Mouse (Mus musculus) right cerebral cortex, postnatal 10 days (tissue): ENCODE results near the gene Pou2f3.

Experiments used
- DNase-seq, 2 experiments: peaks; one replicate each; pipeline ENCODE4 v3.0.0; 2021; ENCODE audit warnings: low spot score in 2 of 2

Pou2f3 gene

DNA sequence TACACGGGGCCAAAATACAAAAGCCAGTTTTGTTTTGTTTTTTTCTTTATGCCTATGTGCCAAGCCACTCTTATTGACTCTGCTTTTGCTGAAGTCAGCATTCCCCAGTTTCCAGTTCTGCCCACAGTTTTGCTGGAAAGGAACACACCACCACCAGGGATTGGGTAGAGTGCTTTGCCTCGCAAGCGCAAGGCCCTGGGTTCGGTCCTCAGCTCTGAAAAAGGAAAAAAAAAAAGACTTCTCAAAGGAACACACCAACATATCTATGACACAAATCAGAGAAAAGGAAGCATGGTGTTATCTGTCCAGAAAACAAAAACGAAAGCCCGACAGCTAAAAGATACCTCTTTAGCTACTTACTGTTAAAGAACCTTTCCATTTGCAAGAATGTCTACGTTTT lies 101.0 kb downstream of the Pou2f3 start:
- DNase-seq, result no peak

GRCm38 (mm10) chr9:43108721-43109120 lies 101.4 kb downstream of the Pou2f3 start:
- no peak for DNase-seq

- DNase-seq, result no peak
Observed at GRCm38 (mm10) chr9:43108081-43108480, 102.1 kb downstream of the Pou2f3 start.

GRCm38 (mm10) chr9:43107555-43107954 lies 102.6 kb downstream of the Pou2f3 start:
- DNase-seq, result no peak

DNA sequence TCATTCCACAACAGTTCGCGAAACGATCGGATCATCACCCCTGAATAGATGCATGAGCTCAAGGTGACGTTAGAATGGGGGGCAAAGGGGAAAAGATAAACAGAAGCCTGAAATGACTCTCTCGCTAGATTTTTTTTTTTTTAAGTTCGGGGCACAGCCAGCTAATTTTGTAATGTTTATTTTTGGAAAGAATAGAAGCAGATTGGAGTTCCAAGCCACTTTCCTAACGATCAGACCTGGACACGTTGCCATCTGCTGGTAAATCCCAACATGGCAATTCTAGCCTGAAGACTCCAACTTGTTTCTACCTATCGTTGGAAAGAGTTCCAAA lies 103.0 kb downstream of the Pou2f3 start, which contains the start of gene Arhgef12:
TSS of gene Arhgef12 (minus strand) at position 53 of the 331 bp plus-strand sequence.
- peak; percentile 68 to 78 for DNase-seq

DNA sequence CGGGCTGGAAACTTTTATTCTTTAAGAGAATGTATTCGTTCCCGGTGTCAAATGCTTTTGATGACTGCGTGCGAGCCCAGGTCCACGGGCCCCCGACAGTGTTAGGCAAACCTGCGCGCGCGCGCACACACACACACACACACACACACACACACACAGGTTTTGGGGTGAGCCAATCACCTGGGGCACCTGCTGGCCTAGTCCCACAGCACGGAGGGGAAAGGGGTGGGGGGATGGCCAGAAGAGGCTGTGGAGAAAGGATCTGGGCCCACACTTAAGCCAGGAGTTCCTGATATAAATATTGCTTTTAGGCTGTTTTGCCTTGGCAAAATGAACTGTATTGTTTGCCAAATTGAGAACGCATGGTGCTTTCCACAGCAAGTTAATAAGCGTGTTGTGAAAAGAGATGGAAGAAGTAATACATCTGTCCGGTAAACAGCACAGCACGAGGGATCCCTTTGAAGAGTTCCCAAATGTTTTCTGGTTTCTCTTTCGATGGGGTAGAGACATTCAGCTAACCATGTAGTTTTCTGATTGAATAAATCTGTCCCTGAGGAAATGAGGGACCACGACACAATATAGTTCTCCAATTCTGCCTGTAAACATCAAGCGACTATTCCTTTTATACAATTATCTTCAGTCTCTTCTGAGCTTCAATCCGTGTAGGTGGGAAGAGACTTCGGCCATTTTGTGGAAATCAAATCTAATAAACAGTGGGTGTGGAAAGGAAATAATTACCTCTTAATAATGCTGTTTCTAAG lies 103.6 kb downstream of the Pou2f3 start:
- peak; percentile 53 to 58 for DNase-seq

DNA sequence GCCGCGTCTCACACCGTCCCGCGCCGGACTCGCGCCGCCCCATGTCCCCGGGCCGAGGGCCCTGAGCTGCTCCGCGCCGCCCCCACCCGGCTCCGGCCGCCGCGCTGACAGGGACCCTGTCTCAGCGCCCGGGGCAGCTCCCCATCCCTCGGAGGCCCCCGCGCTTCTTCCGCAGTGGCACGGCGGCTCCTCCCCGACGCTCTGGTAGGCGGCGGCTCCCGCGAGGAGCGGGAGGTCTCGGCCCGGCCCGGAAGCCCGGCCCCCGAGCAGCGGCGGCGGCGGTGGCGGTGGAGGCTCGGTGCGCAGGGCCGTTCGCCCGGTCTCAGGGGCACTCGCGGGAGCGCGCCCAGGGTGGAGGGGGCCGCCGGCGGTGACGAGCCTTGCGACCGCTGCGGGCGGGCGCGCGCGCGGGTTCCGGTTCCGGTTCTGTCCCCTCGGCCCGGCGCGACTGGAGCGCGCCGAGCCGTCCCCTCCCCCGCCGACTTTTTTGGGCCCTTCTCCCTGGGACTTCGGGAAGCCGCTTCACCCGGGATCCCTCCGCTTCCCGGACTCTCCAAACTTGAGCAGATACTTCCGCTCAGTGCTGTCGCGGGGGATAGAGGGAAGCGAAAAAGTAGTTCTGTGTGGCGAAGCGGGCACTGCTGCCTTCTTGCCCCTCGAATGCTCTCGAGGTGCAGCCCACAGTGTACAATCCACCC lies 104.4 kb downstream of the Pou2f3 start:
- DNase-seq, result peak; percentile 95 to 96

GRCm38 (mm10) chr9:43104873-43105663 lies 105.1 kb downstream of the Pou2f3 start:
- DNase-seq, result peak; percentile 50 to 56

DNA sequence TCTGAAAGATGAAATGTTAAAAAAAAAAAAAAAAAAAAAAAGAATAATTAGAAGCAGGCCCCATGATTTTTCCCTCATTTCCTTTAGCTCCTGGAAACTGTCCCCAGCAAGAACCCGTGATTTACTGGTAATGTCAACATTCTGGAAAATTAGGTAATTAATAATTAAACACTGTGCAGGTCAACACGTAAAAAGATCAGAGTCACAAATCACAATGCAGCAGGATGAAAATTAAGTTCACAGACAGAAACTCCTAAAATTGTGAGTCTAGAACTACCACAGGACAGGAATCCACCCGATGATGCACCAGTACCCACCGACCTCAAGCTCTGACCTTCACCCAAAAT lies 105.7 kb downstream of the Pou2f3 start:
- no peak for DNase-seq

DNA sequence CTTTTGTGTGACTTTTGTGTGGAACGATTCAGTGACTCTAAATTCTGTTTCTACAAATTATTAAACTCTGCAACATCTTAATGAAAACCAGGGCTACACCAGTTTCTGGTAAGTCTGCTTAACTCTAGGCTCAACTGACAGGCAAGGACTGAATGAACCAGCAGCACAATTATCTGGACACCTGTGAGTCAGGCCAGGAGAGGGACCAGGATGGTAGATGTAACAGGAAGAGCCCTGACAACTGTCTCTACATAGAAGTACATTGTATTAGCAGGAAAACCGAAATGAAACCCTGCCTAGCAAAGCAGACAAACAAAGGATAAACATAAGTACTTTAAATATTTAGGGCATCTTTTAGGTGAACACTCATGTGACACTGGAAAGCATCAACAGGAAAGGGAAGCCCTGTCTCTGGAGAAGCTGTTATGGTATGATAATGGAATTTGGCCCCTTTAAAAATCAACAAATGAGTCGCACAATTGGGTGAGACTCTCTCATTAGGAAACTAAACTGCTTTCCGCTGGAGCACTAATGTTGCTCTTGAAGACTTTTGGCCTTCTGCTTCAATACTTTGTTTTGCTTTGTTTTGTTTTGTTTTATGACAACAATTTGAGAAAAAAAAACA lies 106.4 kb downstream of the Pou2f3 start:
- DNase-seq, result no peak

DNA sequence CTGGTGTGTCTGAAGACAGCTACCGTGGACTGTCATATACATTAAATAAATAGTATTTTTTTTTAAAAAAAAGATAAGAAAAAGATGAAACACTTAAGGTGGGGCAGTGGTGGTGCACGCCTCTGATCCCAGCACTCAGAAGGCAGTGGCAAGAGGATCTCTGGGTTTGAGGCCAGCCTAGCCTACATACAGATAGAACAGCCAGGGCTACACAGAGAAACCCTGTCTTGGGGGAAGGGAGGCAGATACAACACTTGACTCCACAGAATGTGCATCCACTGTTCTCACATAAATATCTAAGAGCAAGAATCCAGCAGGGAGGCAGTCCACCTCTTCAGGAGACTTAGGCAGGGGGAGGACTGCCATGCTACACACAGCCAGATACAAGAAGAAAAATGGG lies 107.2 kb downstream of the Pou2f3 start:
- no peak for DNase-seq

- no peak for DNase-seq
Observed at GRCm38 (mm10) chr9:43101936-43102595, 108.1 kb downstream of the Pou2f3 start.

GRCm38 (mm10) chr9:43098922-43099321 lies 111.2 kb downstream of the Pou2f3 start:
- no peak for DNase-seq

GRCm38 (mm10) chr9:43097801-43098557 lies 112.2 kb downstream of the Pou2f3 start:
- DNase-seq, result no peak

- DNase-seq, result no peak
Observed at GRCm38 (mm10) chr9:43096337-43096736, 113.8 kb downstream of the Pou2f3 start.

DNA sequence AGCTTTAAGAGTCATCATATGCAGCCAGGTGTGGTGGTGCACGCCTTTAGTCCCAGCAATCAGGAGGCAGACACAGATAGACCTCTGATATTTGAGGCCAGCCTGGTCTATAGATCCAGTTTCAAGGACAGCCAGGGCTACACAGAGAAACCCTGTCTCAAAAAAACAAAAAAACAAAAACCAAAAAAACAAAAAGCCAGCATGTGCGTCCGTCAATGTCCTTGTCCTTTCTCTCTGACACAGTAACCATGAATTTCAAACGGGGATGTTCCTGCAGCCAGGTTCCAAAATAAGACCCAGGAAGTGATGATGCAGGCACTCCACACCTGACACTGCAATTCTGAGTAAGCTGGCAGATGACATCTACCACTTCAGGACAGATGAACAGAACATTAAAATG lies 115.3 kb downstream of the Pou2f3 start:
- no peak for DNase-seq

- DNase-seq, result no peak
Observed at GRCm38 (mm10) chr9:43093803-43094202, 116.4 kb downstream of the Pou2f3 start.

DNA sequence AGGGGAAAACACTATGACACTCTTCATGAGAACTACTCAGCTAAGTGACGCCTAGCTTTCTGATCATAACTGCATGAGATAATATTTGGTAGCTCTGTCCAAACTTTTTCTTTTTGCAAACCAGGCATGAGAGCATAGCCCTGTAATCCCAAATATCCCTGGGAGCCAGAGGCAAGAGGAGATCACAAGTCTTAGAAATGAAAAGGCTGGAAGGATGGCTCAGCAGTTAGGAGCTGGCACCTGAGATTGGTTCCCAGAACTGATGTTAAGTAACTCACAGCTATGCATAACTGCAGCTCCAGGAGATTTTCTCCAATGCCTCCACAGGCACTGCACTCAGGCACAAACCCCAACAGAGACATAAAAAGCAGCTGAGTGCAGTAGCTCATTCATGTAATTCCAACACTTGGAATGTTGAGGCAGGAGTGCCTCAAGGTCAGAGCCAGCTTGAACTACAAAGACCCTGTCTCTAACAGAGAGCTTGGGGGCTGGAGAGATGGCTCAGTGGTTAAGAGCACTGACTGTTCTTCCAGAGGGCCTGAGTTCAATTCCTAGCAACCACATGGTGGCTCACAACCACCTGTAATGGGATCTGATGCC lies 124.4 kb downstream of the Pou2f3 start:
- no peak for DNase-seq

- no peak for DNase-seq
Observed at GRCm38 (mm10) chr9:43084496-43085362, 125.4 kb downstream of the Pou2f3 start.
